Mouse (Mus musculus) ES-Bruce4 (cell line): ENCODE measurements around the gene Hoxd8.

ENCODE experiments used
- CTCF ChIP-seq: IDR thresholded peaks from one replicate; pipeline ENCODE4 v1.8.1; 2011; ENCODE audit warnings: low read depth, low read length
- EP300 ChIP-seq: IDR thresholded peaks from 2 replicates; pipeline ENCODE4 v1.6.1; 2011; ENCODE audit warnings: low read depth, low read length; ENCODE audit not compliant: insufficient read depth

DNA sequence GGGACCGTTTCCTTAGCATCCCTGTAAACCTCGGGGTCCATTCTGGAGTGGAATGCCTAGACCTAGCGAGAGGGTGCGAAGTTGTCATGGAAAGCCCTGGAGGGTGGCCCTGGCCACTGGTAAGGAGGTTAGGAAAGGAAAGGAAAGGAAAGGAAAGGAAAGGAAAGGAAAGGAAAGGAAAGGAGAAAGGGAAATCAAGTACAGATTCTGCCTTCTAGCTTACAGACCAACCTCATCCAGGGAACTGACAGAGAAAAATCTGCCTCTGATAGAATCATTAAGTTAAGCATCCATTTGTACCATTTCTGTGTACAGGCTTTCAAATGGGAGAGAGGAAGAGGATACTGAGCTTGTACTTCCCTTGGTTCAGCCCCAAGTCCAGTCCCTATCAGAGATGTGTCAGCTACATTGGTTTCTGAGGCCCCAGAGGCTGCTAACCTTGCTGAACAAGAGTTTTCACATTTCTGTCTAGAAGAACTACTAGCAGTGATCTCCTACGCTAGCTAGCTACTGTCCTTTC lies 46.4 kb downstream of the Hoxd8 start:
- TF ChIP-seq CTCF (no peak), EP300 (no peak)
